Mouse (Mus musculus): ENCODE results near the gene Epsti1. TPM values are rescaled to one million over a fixed set of nuclear protein-coding genes. Genes with fewer than 3 reads are reported as not detected.
A peak's percentile ranks its signal among the peaks of the same experiment; 100 is the strongest.

The Epsti1 gene
- polyA plus RNA-seq (2016; fragmentation: Nextera tagmentation; extraction: Ambion mirVana), result 0.25 and 0.29 TPM in 2 replicates

- Histone ChIP-seq H3K27me3 (no peaks in the 10 kb centered on the region), H3K4me3 (replicated peaks) (no peak within 1 kb of the TSS), H3K9me3 (no peaks in the 10 kb centered on the region), H3K36me3 (no peaks in the 10 kb centered on the region), H3K9ac (replicated peaks) (no peak within 1 kb of the TSS), H3K4me2 (peak within 1 kb of the TSS; percentile 15; the same call in 1 of the 2 replicates), H3K27ac (no peak within 1 kb of the TSS), H3K4me1 (replicated peaks) (0 out of 2 replicates have a peak, but pooled peaks cover 3% of the 10 kb centered on the region)
- no peak for ATAC-seq (ENCODE audit: insufficient number of reproducible peaks, insufficient read depth, low FRiP score, low TSS enrichment, low read depth)
- 42% methylated on average over 15 of the region's 15 CpGs for WGBS
Observed at GRCm38 (mm10) chr14:77904171-77904762, at the start of gene Epsti1. TSS of gene Epsti1 (plus strand) at chr14:77904239.

- Histone ChIP-seq H3K4me3 (replicated peaks) (no peak overlapping the region), H3K36me3 (no peaks in the 10 kb centered on the region), H3K27me3 (no peaks in the 10 kb centered on the region), H3K4me2 (no peak overlapping the region), H3K9ac (replicated peaks) (no peak overlapping the region), H3K9me3 (no peaks in the 10 kb centered on the region), H3K4me1 (replicated peaks) (peaks cover 4% of the 10 kb centered on the region; the same call in 1 of the 2 replicates), H3K27ac (no peak overlapping the region)
- ATAC-seq (ENCODE audit: insufficient number of reproducible peaks, insufficient read depth, low FRiP score, low TSS enrichment, low read depth), result no peak
- 69% methylated on average over 1 of the region's 1 CpGs for WGBS
Observed at GRCm38 (mm10) chr14:77859894-77860293, 44.1 kb upstream of the Epsti1 start.

GRCm38 (mm10) chr14:77860841-77861560 is 43.0 kb upstream of the Epsti1 start:
- Histone ChIP-seq H3K36me3 (no peaks in the 10 kb centered on the region), H3K27ac (no peak overlapping the region), H3K9ac (replicated peaks) (no peak overlapping the region), H3K4me1 (replicated peaks) (peaks cover 4% of the 10 kb centered on the region; the same call in 1 of the 2 replicates), H3K4me3 (replicated peaks) (no peak overlapping the region), H3K4me2 (no peak overlapping the region), H3K9me3 (no peaks in the 10 kb centered on the region), H3K27me3 (no peaks in the 10 kb centered on the region)
- WGBS, result 61% methylated on average over 5 of the region's 5 CpGs
- ATAC-seq (ENCODE audit: insufficient number of reproducible peaks, insufficient read depth, low FRiP score, low TSS enrichment, low read depth), result no peak

DNA sequence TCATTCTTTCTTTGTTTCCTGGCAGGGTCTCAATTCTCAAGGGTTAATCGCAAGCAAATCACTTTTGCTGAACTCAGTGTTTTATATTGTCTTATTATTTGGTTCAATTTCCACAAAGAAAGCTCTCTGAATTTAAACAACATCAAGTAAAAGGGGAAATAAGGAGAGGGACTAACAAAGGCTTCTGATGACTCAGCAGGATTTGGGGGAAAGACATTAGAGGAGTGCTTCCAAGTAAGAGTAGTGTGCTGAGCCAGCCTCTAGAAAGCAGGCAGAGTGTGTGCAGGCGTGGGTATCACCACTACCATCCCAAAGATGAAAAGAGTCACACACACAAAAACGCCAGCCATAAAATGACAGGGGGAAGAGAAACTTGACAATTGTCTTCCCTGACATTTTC is 40.0 kb upstream of the Epsti1 start:
- Histone ChIP-seq H3K27ac (no peak overlapping the region), H3K4me3 (replicated peaks) (no peak overlapping the region), H3K4me2 (no peak overlapping the region), H3K27me3 (no peaks in the 10 kb centered on the region), H3K36me3 (no peaks in the 10 kb centered on the region), H3K9ac (replicated peaks) (no peak overlapping the region), H3K4me1 (replicated peaks) (peaks cover 4% of the 10 kb centered on the region; the same call in 1 of the 2 replicates), H3K9me3 (no peaks in the 10 kb centered on the region)
- no peak for ATAC-seq (ENCODE audit: insufficient number of reproducible peaks, insufficient read depth, low FRiP score, low TSS enrichment, low read depth)
- 78% methylated on average over 3 of the region's 3 CpGs for WGBS

DNA sequence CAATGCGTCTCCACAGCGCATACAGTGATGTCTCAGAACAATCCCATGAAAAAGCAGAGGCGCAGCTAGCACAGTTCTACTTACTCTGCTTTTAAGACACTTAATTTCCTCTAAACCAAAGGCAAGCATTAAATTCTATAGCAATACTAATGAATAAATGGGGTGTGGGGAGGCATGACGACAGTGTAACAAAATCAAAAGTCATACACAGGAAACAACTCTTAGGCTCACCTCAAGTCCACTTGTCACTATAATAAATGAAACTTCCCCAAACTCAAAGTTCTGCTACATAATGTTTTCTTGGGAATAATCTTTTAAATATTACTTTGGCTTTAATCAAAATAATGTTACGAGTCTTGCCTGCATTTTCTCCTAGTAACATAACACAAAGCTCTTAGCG is 39.5 kb upstream of the Epsti1 start:
- Histone ChIP-seq H3K9ac (replicated peaks) (no peak overlapping the region), H3K4me2 (no peak overlapping the region), H3K36me3 (peaks cover 2% of the 10 kb centered on the region; the same call in 1 of the 2 replicates), H3K4me3 (replicated peaks) (no peak overlapping the region), H3K4me1 (replicated peaks) (peaks cover 4% of the 10 kb centered on the region; the same call in 1 of the 2 replicates), H3K27me3 (no peaks in the 10 kb centered on the region), H3K9me3 (no peaks in the 10 kb centered on the region), H3K27ac (no peak overlapping the region)
- WGBS, result 86% methylated on average over 6 of the region's 6 CpGs
- no peak for ATAC-seq (ENCODE audit: insufficient number of reproducible peaks, insufficient read depth, low FRiP score, low TSS enrichment, low read depth)

DNA sequence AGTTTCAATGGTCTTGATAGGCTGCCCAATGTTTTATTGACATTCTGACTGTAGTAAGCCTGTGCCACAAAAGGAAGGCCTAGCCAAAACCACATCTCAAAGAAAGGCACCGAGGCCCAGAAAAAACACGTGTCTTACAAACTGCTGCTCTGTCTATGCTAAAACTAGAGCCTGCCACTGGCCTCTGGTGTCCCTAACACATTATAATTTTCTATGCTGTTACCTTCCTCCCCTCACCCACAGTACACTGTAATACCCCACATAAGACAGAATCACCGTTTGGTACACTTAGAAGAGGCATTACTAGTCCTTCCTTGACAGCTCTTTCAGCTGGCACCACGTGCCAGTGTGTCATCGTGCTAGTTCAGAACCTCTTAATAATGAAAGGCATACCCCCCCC is 36.4 kb upstream of the Epsti1 start:
- peaks cover 3% of the 10 kb centered on the region; the same call in 1 of the 2 replicates for H3K36me3 ChIP-seq
- no peak for ATAC-seq (ENCODE audit: insufficient number of reproducible peaks, insufficient read depth, low FRiP score, low TSS enrichment, low read depth)
- WGBS, result 92% methylated on average over 5 of the region's 5 CpGs

GRCm38 (mm10) chr14:77870926-77871325 is 33.1 kb upstream of the Epsti1 start:
- H3K27me3 ChIP-seq, result no peaks in the 10 kb centered on the region
- WGBS, result 90% methylated on average over 3 of the region's 3 CpGs
- no peaks in the 10 kb centered on the region for H3K4me1 ChIP-seq (replicated peaks)
- no peak overlapping the region for H3K4me3 ChIP-seq (replicated peaks)
- H3K4me2 ChIP-seq, result no peak overlapping the region
- no peak for ATAC-seq (ENCODE audit: insufficient number of reproducible peaks, insufficient read depth, low FRiP score, low TSS enrichment, low read depth)
- H3K27ac ChIP-seq, result no peak overlapping the region
- no peaks in the 10 kb centered on the region for H3K9me3 ChIP-seq
- no peak overlapping the region for H3K9ac ChIP-seq (replicated peaks)
- H3K36me3 ChIP-seq, result peaks cover 3% of the 10 kb centered on the region; the same call in 1 of the 2 replicates

More for the DNA sequence above, 36.4 kb upstream of the Epsti1 start:
- Histone ChIP-seq H3K27me3 (no peaks in the 10 kb centered on the region), H3K9me3 (no peaks in the 10 kb centered on the region), H3K27ac (no peak overlapping the region), H3K4me2 (no peak overlapping the region), H3K9ac (replicated peaks) (no peak overlapping the region), H3K4me3 (replicated peaks) (no peak overlapping the region), H3K4me1 (replicated peaks) (no peaks in the 10 kb centered on the region; the same call in 1 of the 2 replicates)

GRCm38 (mm10) chr14:77871380-77871975 is 32.6 kb upstream of the Epsti1 start:
- Histone ChIP-seq H3K4me1 (replicated peaks) (no peaks in the 10 kb centered on the region), H3K27ac (no peak overlapping the region), H3K27me3 (no peaks in the 10 kb centered on the region), H3K36me3 (peaks cover 3% of the 10 kb centered on the region; the same call in 1 of the 2 replicates), H3K9ac (replicated peaks) (no peak overlapping the region), H3K9me3 (no peaks in the 10 kb centered on the region), H3K4me3 (replicated peaks) (no peak overlapping the region), H3K4me2 (no peak overlapping the region)
- no peak for ATAC-seq (ENCODE audit: insufficient number of reproducible peaks, insufficient read depth, low FRiP score, low TSS enrichment, low read depth)
- WGBS, result 85% methylated on average over 6 of the region's 6 CpGs

GRCm38 (mm10) chr14:77874304-77875241 is 29.5 kb upstream of the Epsti1 start, which contains the start of gene Dnajc15:
TSS of gene Dnajc15 (minus strand) at chr14:77875125.
- Histone ChIP-seq H3K4me3 (replicated peaks) (peak within 1 kb of the TSS; percentile 90), H3K27ac (peak within 1 kb of the TSS; percentile 41; the same call in 1 of the 2 replicates), H3K36me3 (no peaks in the 10 kb centered on the region; the same call in 1 of the 2 replicates), H3K4me2 (peak within 1 kb of the TSS; percentile 73), H3K9ac (replicated peaks) (peak within 1 kb of the TSS; percentile 87), H3K9me3 (no peaks in the 10 kb centered on the region), H3K27me3 (no peaks in the 10 kb centered on the region), H3K4me1 (replicated peaks) (no peaks in the 10 kb centered on the region)
- peak; percentile 89 for ATAC-seq (ENCODE audit: insufficient number of reproducible peaks, insufficient read depth, low FRiP score, low TSS enrichment, low read depth)
- WGBS, result 1% methylated on average over 44 of the region's 44 CpGs

DNA sequence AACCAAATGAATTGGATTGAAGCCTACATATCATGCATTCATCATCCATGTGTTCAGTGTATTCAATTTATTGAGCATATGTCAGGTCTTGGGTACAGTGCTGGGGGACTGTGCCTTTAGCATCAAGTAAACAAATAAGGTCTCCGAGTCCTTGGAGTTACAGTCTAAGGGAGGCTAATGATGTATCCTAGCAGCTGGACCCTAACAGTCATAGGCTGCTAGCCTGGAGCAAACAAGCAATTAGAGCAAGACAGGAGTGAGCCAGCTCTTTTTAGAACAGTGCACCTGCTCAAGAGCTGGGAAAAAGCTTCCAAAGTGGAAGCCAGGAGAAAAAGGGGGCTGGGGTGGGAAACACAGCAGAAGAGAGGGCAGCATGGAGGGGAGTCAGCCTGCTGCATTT is 27.8 kb upstream of the Epsti1 start:
- Histone ChIP-seq H3K4me3 (replicated peaks) (no peak overlapping the region), H3K4me2 (no peak overlapping the region), H3K27ac (no peak overlapping the region), H3K9me3 (no peaks in the 10 kb centered on the region), H3K36me3 (no peaks in the 10 kb centered on the region), H3K27me3 (no peaks in the 10 kb centered on the region), H3K9ac (replicated peaks) (no peak overlapping the region), H3K4me1 (replicated peaks) (no peaks in the 10 kb centered on the region)
- ATAC-seq (ENCODE audit: insufficient number of reproducible peaks, insufficient read depth, low FRiP score, low TSS enrichment, low read depth), result no peak
- 78% methylated on average over 1 of the region's 1 CpGs for WGBS

Measured in limb, embryonic 12.5 days (tissue).